Mouse (Mus musculus): Measurements from ENCODE around the gene Krt8. TPM values are rescaled to one million over a fixed set of nuclear protein-coding genes. Genes with fewer than 3 reads are reported as not detected.
A peak's percentile ranks its signal among the peaks of the same experiment; 100 is the strongest.

Gene Krt8
- polyA plus RNA-seq, 1 experiment from 2014 or later = 129 TPM

DNA sequence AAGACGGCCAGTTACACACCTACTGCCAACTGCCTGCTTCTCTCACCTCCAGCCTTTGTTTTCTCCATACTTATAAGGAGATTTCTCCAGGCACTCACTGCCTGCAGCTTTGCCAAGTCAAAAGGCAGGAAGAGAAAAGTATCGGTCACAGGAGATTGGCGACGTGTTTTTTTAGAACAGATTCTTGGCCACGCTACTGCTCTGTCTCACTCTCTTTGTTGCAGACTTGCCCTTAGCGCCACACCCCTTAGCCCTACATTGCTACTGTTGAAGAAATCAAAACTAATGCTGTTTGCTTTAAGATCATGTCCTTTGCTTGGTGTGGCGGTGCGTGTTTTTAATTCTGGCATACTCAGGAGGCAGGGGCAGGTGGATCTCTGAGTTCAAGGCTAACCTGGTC, 19.6 kb upstream of the Krt8 start:
- Histone ChIP-seq H3K4me2 (ENCODE audit: low read depth, low read length) (no peak overlapping the region), H3K9me3 (ENCODE audit: low read length) (no peaks in the 10 kb centered on the region), H3K9ac (replicated peaks) (no peak overlapping the region), H3K4me1 (ENCODE audit: insufficient read depth) (peaks cover 18% of the 10 kb centered on the region), H3K27me3 (ENCODE audit: insufficient read depth, low read length) (peaks cover 10% of the 10 kb centered on the region; the same call in 1 of the 2 replicates), H3K4me3 (ENCODE audit: low read depth, low read length) (no peak overlapping the region), H3K27ac (ENCODE audit: low read depth) (no peak overlapping the region), H3K36me3 (replicated peaks; ENCODE audit: insufficient read depth, low read length) (no peaks in the 10 kb centered on the region)
- DNase-seq = no peak
- 76% methylated on average over 8 of the region's 8 CpGs for WGBS (ENCODE audit: insufficient replicate concordance)
- ATAC-seq = no peak
- no peak for TF ChIP-seq EP300 (IDR thresholded peaks at IDR 0.05; ENCODE audit: low read depth)
- no peak for TF ChIP-seq CTCF (IDR thresholded peaks at IDR 0.05; ENCODE audit: low read depth)

DNA sequence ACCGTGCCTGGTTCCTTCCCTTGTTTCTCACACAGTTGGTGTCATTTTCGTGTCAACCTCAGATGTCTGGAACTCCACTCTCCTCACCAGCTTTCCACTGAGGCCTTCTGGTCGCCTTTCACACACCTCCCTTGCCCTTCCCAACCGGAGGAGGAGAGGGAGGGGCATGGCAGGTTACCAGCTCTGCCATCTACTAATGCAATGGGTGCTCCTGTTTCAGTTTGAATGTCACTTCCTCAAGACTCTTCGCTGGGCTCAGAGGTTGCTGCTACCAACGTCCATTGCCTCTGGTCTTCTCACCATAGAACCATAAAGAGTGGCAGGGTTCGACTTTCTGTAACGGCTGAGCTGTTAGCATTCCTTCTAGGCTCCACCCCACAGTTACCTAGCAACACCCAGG, 18.2 kb upstream of the Krt8 start:
- Histone ChIP-seq H3K36me3 (replicated peaks; ENCODE audit: insufficient read depth, low read length) (no peaks in the 10 kb centered on the region), H3K4me3 (ENCODE audit: low read depth, low read length) (no peak overlapping the region), H3K27me3 (ENCODE audit: insufficient read depth, low read length) (0 out of 2 replicates have a peak, but pooled peaks cover 6% of the 10 kb centered on the region), H3K4me2 (ENCODE audit: low read depth, low read length) (no peak overlapping the region), H3K9ac (replicated peaks) (no peak overlapping the region), H3K9me3 (ENCODE audit: low read length) (no peaks in the 10 kb centered on the region), H3K4me1 (ENCODE audit: insufficient read depth) (peaks cover 21% of the 10 kb centered on the region), H3K27ac (ENCODE audit: low read depth) (no peak overlapping the region)
- no peak for TF ChIP-seq CTCF (IDR thresholded peaks at IDR 0.05; ENCODE audit: low read depth)
- TF ChIP-seq EP300 (IDR thresholded peaks at IDR 0.05; ENCODE audit: low read depth) = no peak
- 41% methylated on average over 8 of the region's 8 CpGs for WGBS (ENCODE audit: insufficient replicate concordance)
- no peak for DNase-seq
- no peak for ATAC-seq

DNA sequence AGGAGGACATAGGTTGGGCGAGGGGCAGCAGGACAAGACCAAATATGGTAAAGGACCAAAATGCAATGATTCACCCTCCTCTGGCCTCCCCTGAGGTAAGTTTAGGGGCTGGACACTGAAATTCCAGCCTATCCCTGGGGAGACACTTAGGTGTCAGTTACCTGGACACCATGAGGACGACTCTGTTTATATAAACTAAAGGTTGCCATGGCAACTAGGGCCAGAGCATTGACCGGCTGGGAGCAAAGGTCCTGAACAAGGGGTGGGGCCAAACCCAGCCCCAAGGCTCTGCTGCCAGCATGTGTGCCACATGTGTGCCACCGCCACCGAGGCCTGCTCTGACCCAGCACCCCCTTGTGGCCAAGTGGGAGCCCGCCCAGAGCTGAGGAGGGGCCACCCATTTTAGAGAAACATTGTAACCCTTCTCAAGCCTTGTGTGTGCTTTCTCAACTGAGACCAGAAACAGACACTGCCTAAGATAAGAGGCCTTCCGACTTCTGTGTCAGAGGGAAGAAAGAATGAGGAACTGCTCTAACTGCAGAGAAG, 13.7 kb upstream of the Krt8 start:
- 12% methylated on average over 7 of the region's 7 CpGs for WGBS (ENCODE audit: insufficient replicate concordance)
- no peak overlapping the region for H3K4me2 ChIP-seq (ENCODE audit: low read depth, low read length)

DNA sequence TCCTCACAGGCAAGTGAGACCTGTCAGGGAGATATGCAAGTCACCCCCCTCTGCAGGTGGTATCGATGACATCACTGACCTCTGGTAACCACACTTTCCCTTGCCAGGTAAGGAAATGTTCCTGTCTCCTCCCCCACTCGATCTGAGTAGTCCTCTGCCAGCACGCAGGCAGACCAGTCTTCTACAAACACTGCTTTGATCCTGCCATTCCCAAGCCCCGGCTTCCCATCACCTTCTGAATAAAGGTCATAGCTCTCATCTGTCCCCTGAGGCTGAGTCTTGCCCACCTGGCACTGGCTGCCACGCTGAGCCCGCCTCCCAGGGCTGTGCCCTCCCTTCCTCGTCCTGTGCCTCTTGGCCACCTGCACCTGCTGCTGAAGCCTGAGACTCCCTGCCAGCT, 12.5 kb upstream of the Krt8 start:
- ATAC-seq (peak; percentile 20; the same call in 1 of the 2 replicates), DNase-seq (peak; percentile 41)
- H3K4me2 ChIP-seq (ENCODE audit: low read depth, low read length) = peak overlapping the region; percentile 13; the same call in 1 of the 2 replicates
- H3K4me3 ChIP-seq (ENCODE audit: low read depth, low read length) = no peak overlapping the region
- TF ChIP-seq CTCF (IDR thresholded peaks at IDR 0.05; ENCODE audit: low read depth) (no peak), EP300 (IDR thresholded peaks at IDR 0.05; ENCODE audit: low read depth) (no peak)
- H3K36me3 ChIP-seq (replicated peaks; ENCODE audit: insufficient read depth, low read length) = no peaks in the 10 kb centered on the region
- 37% methylated on average over 7 of the region's 7 CpGs for WGBS (ENCODE audit: insufficient replicate concordance)
- H3K27me3 ChIP-seq (ENCODE audit: insufficient read depth, low read length) = no peaks in the 10 kb centered on the region
- H3K4me1 ChIP-seq (ENCODE audit: insufficient read depth) = peaks cover 18% of the 10 kb centered on the region
- H3K9ac ChIP-seq (replicated peaks) = no peak overlapping the region
- peak overlapping the region; percentile 68 for H3K27ac ChIP-seq (ENCODE audit: low read depth)
- H3K9me3 ChIP-seq (ENCODE audit: low read length) = no peaks in the 10 kb centered on the region

More for the DNA sequence above, 13.7 kb upstream of the Krt8 start:
- DNase-seq (peak; percentile 82), ATAC-seq (peak; percentile 93)
- no peaks in the 10 kb centered on the region for H3K9me3 ChIP-seq (ENCODE audit: low read length)
- H3K27me3 ChIP-seq (ENCODE audit: insufficient read depth, low read length) = no peaks in the 10 kb centered on the region
- peaks cover 18% of the 10 kb centered on the region for H3K4me1 ChIP-seq (ENCODE audit: insufficient read depth)
- H3K36me3 ChIP-seq (replicated peaks; ENCODE audit: insufficient read depth, low read length) = no peaks in the 10 kb centered on the region
- no peak overlapping the region for H3K4me3 ChIP-seq (ENCODE audit: low read depth, low read length)
- no peak for TF ChIP-seq EP300 (IDR thresholded peaks at IDR 0.05; ENCODE audit: low read depth)
- peak; percentile 79 for TF ChIP-seq CTCF (IDR thresholded peaks at IDR 0.05; ENCODE audit: low read depth)
- H3K27ac ChIP-seq (ENCODE audit: low read depth) = peak overlapping the region; percentile 68
- no peak overlapping the region for H3K9ac ChIP-seq (replicated peaks)

DNA sequence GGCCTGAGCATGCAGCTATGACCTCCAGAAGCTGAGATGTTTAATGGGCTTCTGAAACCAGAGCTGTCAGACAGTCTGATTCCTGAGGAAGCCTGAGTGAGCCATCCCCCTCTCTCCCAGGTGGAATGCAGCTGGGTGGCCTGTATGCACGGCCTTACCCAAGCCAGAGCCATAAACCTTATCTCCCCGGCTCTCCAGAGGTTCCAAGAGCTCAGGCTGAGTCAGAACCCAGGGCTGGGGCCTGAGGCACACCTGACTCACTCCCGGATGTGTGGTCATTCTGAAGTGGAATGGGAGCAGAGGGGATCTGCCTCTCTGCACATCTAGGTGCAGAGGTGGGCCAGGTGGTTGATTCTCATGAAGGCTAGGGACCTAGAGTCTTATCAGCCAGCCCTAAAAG, 11.8 kb upstream of the Krt8 start:
- Histone ChIP-seq H3K27me3 (ENCODE audit: insufficient read depth, low read length) (no peaks in the 10 kb centered on the region), H3K4me1 (ENCODE audit: insufficient read depth) (peaks cover 18% of the 10 kb centered on the region), H3K4me3 (ENCODE audit: low read depth, low read length) (no peak overlapping the region), H3K4me2 (ENCODE audit: low read depth, low read length) (no peak overlapping the region), H3K9me3 (ENCODE audit: low read length) (no peaks in the 10 kb centered on the region), H3K27ac (ENCODE audit: low read depth) (peak overlapping the region; percentile 68; the same call in 1 of the 2 replicates), H3K36me3 (replicated peaks; ENCODE audit: insufficient read depth, low read length) (no peaks in the 10 kb centered on the region), H3K9ac (replicated peaks) (no peak overlapping the region)
- no peak for DNase-seq
- 53% methylated on average over 3 of the region's 3 CpGs for WGBS (ENCODE audit: insufficient replicate concordance)
- ATAC-seq = no peak
- TF ChIP-seq EP300 (IDR thresholded peaks at IDR 0.05; ENCODE audit: low read depth) (no peak), CTCF (IDR thresholded peaks at IDR 0.05; ENCODE audit: low read depth) (no peak)

DNA sequence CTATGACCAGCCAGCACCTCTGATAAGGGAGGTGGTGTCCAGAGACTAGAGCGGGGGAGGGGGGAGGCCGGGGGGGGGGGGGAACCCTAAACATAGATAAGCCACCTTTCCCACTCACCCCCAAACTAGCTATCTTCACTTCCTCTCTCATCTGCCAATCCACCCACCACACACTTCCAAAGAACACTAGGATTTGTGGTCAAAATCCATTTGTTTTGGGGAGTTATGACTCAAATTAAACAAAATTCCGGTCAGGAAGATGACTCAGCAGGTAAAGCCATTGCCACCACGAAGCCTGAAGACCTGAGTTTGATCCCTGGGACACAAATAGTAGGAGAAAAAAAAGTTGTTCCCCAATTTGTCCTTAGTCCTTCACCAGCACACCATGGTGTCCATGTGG, 10.6 kb upstream of the Krt8 start:
- ATAC-seq (no peak), DNase-seq (no peak)
- no peak for TF ChIP-seq CTCF (IDR thresholded peaks at IDR 0.05; ENCODE audit: low read depth)
- no peak for TF ChIP-seq EP300 (IDR thresholded peaks at IDR 0.05; ENCODE audit: low read depth)
- H3K4me2 ChIP-seq (ENCODE audit: low read depth, low read length) = no peak overlapping the region
- peaks cover 18% of the 10 kb centered on the region for H3K4me1 ChIP-seq (ENCODE audit: insufficient read depth)
- WGBS (ENCODE audit: insufficient replicate concordance) = 28% methylated on average over 2 of the region's 4 CpGs
- no peak overlapping the region for H3K4me3 ChIP-seq (ENCODE audit: low read depth, low read length)
- no peak overlapping the region for H3K9ac ChIP-seq (replicated peaks)
- H3K27ac ChIP-seq (ENCODE audit: low read depth) = no peak overlapping the region
- H3K9me3 ChIP-seq (ENCODE audit: low read length) = no peaks in the 10 kb centered on the region
- H3K36me3 ChIP-seq (replicated peaks; ENCODE audit: insufficient read depth, low read length) = no peaks in the 10 kb centered on the region
- no peaks in the 10 kb centered on the region for H3K27me3 ChIP-seq (ENCODE audit: insufficient read depth, low read length)

Measured in liver, postnatal 0 days (tissue).